Mouse (Mus musculus): Measurements from ENCODE around the gene Slc26a11.

GRCm38 (mm10) chr11:119339637-119340036 lies 15.7 kb upstream of the Slc26a11 start:
- TF ChIP-seq CTCF (conservative IDR thresholded peaks at IDR 0.05; ENCODE audit: low read length) (peak; percentile 72), POU5F1 (IDR thresholded peaks at IDR 0.05; ENCODE audit: borderline replicate concordance, low read length) (no peak)

Data from E14TG2a.4 (cell line).